Mouse (Mus musculus) midbrain, embryonic 14.5 days (tissue): ENCODE data around the gene A030005K14Rik. TPM values are rescaled to one million over a fixed set of nuclear protein-coding genes. Genes with fewer than 3 reads are reported as not detected.

Experiments
- ATAC-seq: fragments of 200-750 bp; cut with Nextera tagmentation; 2 replicates; pipeline ENCODE4 v1.8.0; 2017; ENCODE audit warnings: moderate number of reproducible peaks, moderate library complexity; ENCODE audit not compliant: low FRiP score, low TSS enrichment
- DNase-seq: peaks from one replicate; pipeline ENCODE4 v3.0.0-alpha.2; 2015
- H3K27ac ChIP-seq: fragments of 300-500 bp; sonication (generic); replicated peaks from 2 replicates; pipeline ENCODE4 v1.5.1; 2014; ENCODE audit warnings: mild to moderate bottlenecking, low read depth, low read length, moderate library complexity
- H3K27me3 ChIP-seq: fragments of 300-500 bp; sonication (generic); 2 replicates; pipeline ENCODE4 v1.6.1; 2014; ENCODE audit warnings: low read length, control low read depth, mixed read lengths; ENCODE audit not compliant: control insufficient read depth, insufficient read depth
- H3K36me3 ChIP-seq: fragments of 300-500 bp; sonication (generic); 2 replicates; pipeline ENCODE4 v1.6.1; 2014; ENCODE audit warnings: low read length, control low read depth; ENCODE audit not compliant: control insufficient read depth, insufficient read depth
- H3K4me1 ChIP-seq: fragments of 300-500 bp; sonication (generic); 2 replicates; pipeline ENCODE4 v1.6.1; 2014; ENCODE audit warnings: mild to moderate bottlenecking, antibody characterized with exemption, low read length, control low read depth; ENCODE audit not compliant: control insufficient read depth, insufficient read depth
- H3K4me2 ChIP-seq: fragments of 300-500 bp; sonication (generic); 2 replicates; pipeline ENCODE4 v1.6.1; 2014; ENCODE audit warnings: mild to moderate bottlenecking, low read length, moderate library complexity
- H3K4me3 ChIP-seq: fragments of 300-500 bp; sonication (generic); replicated peaks from 2 replicates; pipeline ENCODE4 v1.5.1; 2014; ENCODE audit warnings: low read depth, low read length
- H3K9ac ChIP-seq: fragments of 300-500 bp; sonication (generic); replicated peaks from 2 replicates; pipeline ENCODE4 v1.6.1; 2014; ENCODE audit warnings: mild to moderate bottlenecking, low read length, moderate library complexity
- H3K9me3 ChIP-seq: fragments of 300-500 bp; sonication (generic); 2 replicates; pipeline ENCODE4 v1.6.1; 2016; ENCODE audit warnings: low read length, control low read depth, mixed read lengths; ENCODE audit not compliant: control insufficient read depth
- WGBS: fragments of 180-500 bp; shearing (Covaris S2); extraction: QIAGEN DNeasy Blood & Tissue Kit; methylation state at CpG from one replicate; pipeline ENCODE4 v1.1.7; 2014; 5-methylcytosine and 5-hydroxymethylcytosine counted together
- polyA plus RNA-seq: library from polyadenylated mRNA; unstranded; fragments of >200 nt; fragmentation: Nextera tagmentation; extraction: Ambion mirVana; gene quantifications from 2 replicates; pipeline ENCODE4 v1.2.1, GENCODE M21; 2014

Gene A030005K14Rik
- polyA plus RNA-seq, 1 experiment from 2014 or later: not detected

GRCm38 (mm10) chr1:83077016-83077415, 17.8 kb upstream of the A030005K14Rik start:
- Histone ChIP-seq H3K4me1 (no peaks in the 10 kb centered on the region), H3K36me3 (no peaks in the 10 kb centered on the region), H3K27ac (no peak overlapping the region), H3K9ac (no peak overlapping the region), H3K9me3 (no peaks in the 10 kb centered on the region), H3K4me3 (no peak overlapping the region), H3K4me2 (no peak overlapping the region), H3K27me3 (no peaks in the 10 kb centered on the region)
- DNase-seq: no peak
- no peak for ATAC-seq
- WGBS: 85% methylated on average over 6 of the region's 6 CpGs

GRCm38 (mm10) chr1:83076190-83076917, 17.2 kb upstream of the A030005K14Rik start:
- Histone ChIP-seq H3K27me3 (no peaks in the 10 kb centered on the region), H3K36me3 (no peaks in the 10 kb centered on the region), H3K27ac (no peak overlapping the region), H3K4me3 (peak overlapping the region; percentile 17; the same call in 1 of the 2 replicates), H3K9ac (0 out of 2 replicates have a peak overlapping the region, but pooled peaks have one; percentile 12), H3K4me2 (peak overlapping the region; percentile 44), H3K9me3 (no peaks in the 10 kb centered on the region), H3K4me1 (no peaks in the 10 kb centered on the region)
- DNase-seq (peak; percentile 88), ATAC-seq (peak; percentile 88)
- 46% methylated on average over 11 of the region's 11 CpGs for WGBS

- H3K36me3 ChIP-seq: no peaks in the 10 kb centered on the region
- peak; percentile 51; the same call in 1 of the 2 replicates for ATAC-seq
- H3K9me3 ChIP-seq: no peaks in the 10 kb centered on the region
- peak overlapping the region; percentile 17; the same call in 1 of the 2 replicates for H3K4me3 ChIP-seq
- no peaks in the 10 kb centered on the region for H3K4me1 ChIP-seq
- no peak overlapping the region for H3K27ac ChIP-seq
- no peak for DNase-seq
- no peak overlapping the region for H3K9ac ChIP-seq
- no peaks in the 10 kb centered on the region for H3K27me3 ChIP-seq
- 36% methylated on average over 15 of the region's 15 CpGs for WGBS
- peak overlapping the region; percentile 44 for H3K4me2 ChIP-seq
These were observed 16.5 kb upstream of the A030005K14Rik start for GRCm38 (mm10) chr1:83075526-83076189.

GRCm38 (mm10) chr1:83067205-83067604, 8.0 kb upstream of the A030005K14Rik start:
- Histone ChIP-seq H3K36me3 (no peaks in the 10 kb centered on the region), H3K9ac (no peak overlapping the region), H3K27me3 (no peaks in the 10 kb centered on the region), H3K4me2 (no peak overlapping the region), H3K4me3 (no peak overlapping the region), H3K27ac (no peak overlapping the region), H3K9me3 (no peaks in the 10 kb centered on the region; the same call in 1 of the 2 replicates), H3K4me1 (no peaks in the 10 kb centered on the region)
- 93% methylated on average over 10 of the region's 10 CpGs for WGBS
- ATAC-seq (no peak), DNase-seq (no peak)

- DNase-seq (no peak), ATAC-seq (no peak)
- Histone ChIP-seq H3K27ac (no peak overlapping the region), H3K36me3 (no peaks in the 10 kb centered on the region), H3K9ac (no peak overlapping the region), H3K4me1 (no peaks in the 10 kb centered on the region), H3K9me3 (no peaks in the 10 kb centered on the region; the same call in 1 of the 2 replicates), H3K27me3 (no peaks in the 10 kb centered on the region), H3K4me3 (no peak overlapping the region), H3K4me2 (no peak overlapping the region)
- 93% methylated on average over 4 of the region's 4 CpGs for WGBS
These were observed 7.4 kb upstream of the A030005K14Rik start for GRCm38 (mm10) chr1:83066577-83066976.

- Histone ChIP-seq H3K27ac (no peak overlapping the region), H3K36me3 (no peaks in the 10 kb centered on the region), H3K9me3 (no peaks in the 10 kb centered on the region; the same call in 1 of the 2 replicates), H3K4me3 (no peak overlapping the region), H3K27me3 (no peaks in the 10 kb centered on the region), H3K9ac (no peak overlapping the region), H3K4me2 (no peak overlapping the region), H3K4me1 (no peaks in the 10 kb centered on the region)
- ATAC-seq: no peak
- peak; percentile 73 for DNase-seq
- 32% methylated on average over 3 of the region's 3 CpGs for WGBS
These were observed 5.7 kb upstream of the A030005K14Rik start for GRCm38 (mm10) chr1:83064851-83065250.

- no peaks in the 10 kb centered on the region for H3K36me3 ChIP-seq
- WGBS: 93% methylated on average over 4 of the region's 4 CpGs
- no peaks in the 10 kb centered on the region for H3K4me1 ChIP-seq
- DNase-seq (no peak), ATAC-seq (no peak)
- no peak within 1 kb of the TSS for H3K27ac ChIP-seq
- H3K27me3 ChIP-seq: no peaks in the 10 kb centered on the region
- no peaks in the 10 kb centered on the region; the same call in 1 of the 2 replicates for H3K9me3 ChIP-seq
- no peak within 1 kb of the TSS for H3K4me2 ChIP-seq
- H3K4me3 ChIP-seq: no peak within 1 kb of the TSS
- no peak within 1 kb of the TSS for H3K9ac ChIP-seq
These were observed 1.5 kb upstream of the A030005K14Rik start, which contains the start of gene Krtap28-13 for GRCm38 (mm10) chr1:83060643-83061042. Krtap28-13 (plus strand) TSS chr1:83060930.

GRCm38 (mm10) chr1:83058481-83058880, 697 bp downstream of the A030005K14Rik start:
- ATAC-seq (no peak), DNase-seq (no peak)
- H3K9me3 ChIP-seq: no peaks in the 10 kb centered on the region
- no peaks in the 10 kb centered on the region for H3K36me3 ChIP-seq
- no peak overlapping the region for H3K4me2 ChIP-seq
- H3K4me1 ChIP-seq: no peaks in the 10 kb centered on the region
- H3K9ac ChIP-seq: no peak overlapping the region
- no peak overlapping the region for H3K4me3 ChIP-seq
- H3K27me3 ChIP-seq: no peaks in the 10 kb centered on the region
- H3K27ac ChIP-seq: no peak overlapping the region
- 58% methylated on average over 1 of the region's 1 CpGs for WGBS
